Mouse (Mus musculus) adrenal gland, adult 2 months (tissue): ENCODE data around the gene Bud31. TPM values are rescaled to one million over a fixed set of nuclear protein-coding genes. Genes with fewer than 3 reads are reported as not detected.

Source experiments
- polyA plus RNA-seq: library from polyadenylated mRNA; depleted of rRNA; stranded (reverse); fragments of >200 nt; gene quantifications from 2 replicates; pipeline ENCODE4 v1.2.3, GENCODE M21; 2012; rRNA removed
- total RNA-seq, 2 experiments: library from RNA; stranded (reverse); gene quantifications; 2 replicates each; pipeline ENCODE4 v1.2.3; 2021

Bud31 gene
- total and polyA plus RNA-seq, 3 experiments, result 26.2 to 113 (median 103) TPM

Other genes starting within 250 kb of the Bud31 start
- 10 to 100 TPM; 19.5 to 21.6 TPM for gene Smurf1, start 174.5 kb upstream of the Bud31 start, total RNA-seq
- gene Smurf1, start 174.5 kb upstream of the Bud31 start, polyA plus RNA-seq, result 18.6 and 20.7 TPM in 2 replicates
- not detected for gene Gm4871, start 107.6 kb upstream of the Bud31 start, total RNA-seq
- not detected in 2 replicates for gene Gm4871, start 107.6 kb upstream of the Bud31 start, polyA plus RNA-seq
- gene 1700018F24Rik, start 97.4 kb upstream of the Bud31 start, total RNA-seq, result not detected
- not detected in 2 replicates for gene 1700018F24Rik, start 97.4 kb upstream of the Bud31 start, polyA plus RNA-seq
- 100 to 1,000 TPM; 111 to 129 TPM for gene Arpc1a, start 56.5 kb upstream of the Bud31 start, total RNA-seq
- gene Arpc1a, start 56.5 kb upstream of the Bud31 start, polyA plus RNA-seq, result 70.9 and 78.6 TPM in 2 replicates
- gene Kpna7, start 56.3 kb upstream of the Bud31 start, total RNA-seq, result not detected
- gene Kpna7, start 56.3 kb upstream of the Bud31 start, polyA plus RNA-seq, result not detected in 2 replicates
- 100 to 1,000 TPM; 212 to 236 TPM for gene Arpc1b, start 26.1 kb upstream of the Bud31 start, total RNA-seq
- gene Arpc1b, start 26.1 kb upstream of the Bud31 start, polyA plus RNA-seq, result 450 and 491 TPM in 2 replicates
- 10 to 100 TPM; 86.5 to 87.6 TPM for gene Pdap1, start 124 bp upstream of the Bud31 start, total RNA-seq
- gene Pdap1, start 124 bp upstream of the Bud31 start, polyA plus RNA-seq, result 29.6 and 33.6 TPM in 2 replicates
- gene Ptcd1, start 26.7 kb downstream of the Bud31 start, total RNA-seq, result 10 to 100 TPM; 24.4 to 25.8 TPM
- gene Ptcd1, start 26.7 kb downstream of the Bud31 start, polyA plus RNA-seq, result 18.9 and 23.8 TPM in 2 replicates
- gene Cpsf4, start 26.9 kb downstream of the Bud31 start, total RNA-seq, result 10 to 100 TPM; 19.8 to 20.1 TPM
- 15.2 and 16.8 TPM in 2 replicates for gene Cpsf4, start 26.9 kb downstream of the Bud31 start, polyA plus RNA-seq
- gene Atp5j2, start 51.7 kb downstream of the Bud31 start, total RNA-seq, result 100 to 1,000 TPM; 500 to 593 TPM
- 43.5 and 53.7 TPM in 2 replicates for gene Atp5j2, start 51.7 kb downstream of the Bud31 start, polyA plus RNA-seq
- 1 to 10 TPM; 8.4 to 9.2 TPM for gene Zkscan14, start 61.5 kb downstream of the Bud31 start, total RNA-seq
- gene Zkscan14, start 61.5 kb downstream of the Bud31 start, polyA plus RNA-seq, result 1.1 and 1.2 TPM in 2 replicates
- gene Zkscan5, start 64.2 kb downstream of the Bud31 start, total RNA-seq, result 10 to 100 TPM; 11.2 to 13.5 TPM
- 3.2 and 3.6 TPM in 2 replicates for gene Zkscan5, start 64.2 kb downstream of the Bud31 start, polyA plus RNA-seq
- gene Zfp655, start 91.4 kb downstream of the Bud31 start, total RNA-seq, result 10 to 100 TPM; 47.0 to 56.5 TPM
- 9.8 and 10.9 TPM in 2 replicates for gene Zfp655, start 91.4 kb downstream of the Bud31 start, polyA plus RNA-seq
- gene Zscan25, start 140.1 kb downstream of the Bud31 start, total RNA-seq, result 10 to 100 TPM; 11.5 to 17.7 TPM
- 13.8 and 16.3 TPM in 2 replicates for gene Zscan25, start 140.1 kb downstream of the Bud31 start, polyA plus RNA-seq
- not detected for gene Cyp3a57, start 204.9 kb downstream of the Bud31 start, total RNA-seq
- gene Cyp3a57, start 204.9 kb downstream of the Bud31 start, polyA plus RNA-seq, result not detected in 2 replicates